Mouse (Mus musculus): ENCODE results near the gene Ces1b. TPM values are rescaled to one million over a fixed set of nuclear protein-coding genes. Genes with fewer than 3 reads are reported as not detected.

The Ces1b gene
- total RNA-seq (2021): not detected
- long read RNA-seq, experiment 1: 0 reads
- long read RNA-seq, experiment 2: 0 reads

DNA sequence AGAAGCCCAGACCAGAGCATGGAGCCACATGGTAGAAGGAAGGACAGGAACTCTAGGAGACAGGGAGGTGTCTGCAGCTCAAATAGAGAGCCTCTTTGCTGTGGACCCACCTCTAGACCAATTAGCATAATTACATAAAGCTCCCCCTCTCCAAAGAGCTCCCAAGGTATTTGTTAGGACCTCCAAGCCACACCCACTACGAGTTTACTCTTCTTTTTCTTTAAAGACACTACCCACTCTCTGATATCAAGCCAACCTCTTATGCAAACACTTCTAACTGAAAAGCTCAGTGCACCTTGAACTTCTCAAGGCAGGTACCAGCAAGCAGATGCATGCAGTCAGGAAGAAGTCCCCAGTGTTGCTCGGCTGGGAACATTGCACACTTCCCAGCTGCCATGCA, at the start of gene Ces1b:
Gene Ces1b (minus strand): TSS at position 131 of the 400 bp plus-strand sequence.
- no peak for TF ChIP-seq CTCF (IDR thresholded peaks at IDR 0.05)
- DNase-seq (ENCODE audit: extremely low spot score in 1 of 2, low spot score in 2 of 2): no peak
- H3K4me3 ChIP-seq: no peak within 1 kb of the TSS
- intact Hi-C loops (cut with DNase I): no loop called here
- H3K27ac ChIP-seq: no peak within 1 kb of the TSS

GRCm38 (mm10) chr8:93126476-93126875, 46.7 kb upstream of the Ces1b start:
- no peak for DNase-seq (ENCODE audit: extremely low spot score in 1 of 2, low spot score in 2 of 2)
- no peak overlapping the region for H3K27ac ChIP-seq
- TF ChIP-seq CTCF (IDR thresholded peaks at IDR 0.05): no peak
- no peak overlapping the region for H3K4me3 ChIP-seq
- intact Hi-C loops (cut with DNase I): no loop called here

DNA sequence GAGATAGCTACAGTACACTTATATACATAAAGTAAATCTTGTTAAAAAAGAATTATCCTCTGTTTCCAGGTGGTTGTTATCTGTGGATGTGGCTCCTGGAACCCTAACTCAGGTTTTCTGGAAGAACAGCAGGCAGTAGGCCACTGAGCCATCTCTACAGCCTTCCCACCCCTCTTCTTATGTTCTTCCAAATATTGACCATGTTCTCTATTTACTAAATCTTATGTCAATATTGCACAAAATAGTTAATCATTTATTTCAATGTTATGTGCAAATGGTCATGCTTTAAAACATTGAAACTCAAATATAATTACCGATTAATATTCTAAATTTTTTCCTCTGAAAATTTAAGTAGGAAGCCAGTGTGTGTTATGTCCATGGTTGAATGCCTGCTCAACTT, 42.2 kb upstream of the Ces1b start:
- intact Hi-C loops (cut with DNase I): no loop called here
- no peak for TF ChIP-seq CTCF (IDR thresholded peaks at IDR 0.05)
- no peak for DNase-seq (ENCODE audit: extremely low spot score in 1 of 2, low spot score in 2 of 2)
- no peak overlapping the region for H3K27ac ChIP-seq
- H3K4me3 ChIP-seq: no peak overlapping the region

DNA sequence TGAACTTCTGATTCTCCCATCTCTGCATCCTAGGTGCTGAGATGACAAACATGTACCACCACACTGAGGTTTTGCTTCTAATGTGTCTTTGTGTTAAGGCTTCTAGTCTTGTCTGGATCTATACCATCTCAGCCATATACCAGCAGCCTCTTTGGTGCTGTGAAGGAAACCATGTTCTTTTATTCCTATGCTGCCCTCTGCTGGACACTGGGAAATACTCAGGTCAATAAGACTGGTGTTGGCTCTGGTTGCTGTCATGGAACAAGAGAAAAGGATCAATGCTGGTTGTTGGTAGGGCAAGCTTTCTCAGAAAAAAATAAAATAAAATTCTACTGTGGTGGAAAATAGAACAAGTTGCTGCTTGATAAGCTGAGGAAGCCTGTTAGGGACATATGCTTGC, 15.6 kb upstream of the Ces1b start:
- H3K4me3 ChIP-seq: no peak overlapping the region
- peak; percentile 10 to 37 for DNase-seq (ENCODE audit: extremely low spot score in 1 of 2, low spot score in 2 of 2)
- peak; percentile 61 for TF ChIP-seq CTCF (IDR thresholded peaks at IDR 0.05)
- H3K27ac ChIP-seq: no peak overlapping the region
- intact Hi-C loops (cut with DNase I): loop anchor here (1.0 to 10.0 kb wide), 3 partner anchors 37 to 281 kb away; no protein-coding TSS in a partner anchor

DNA sequence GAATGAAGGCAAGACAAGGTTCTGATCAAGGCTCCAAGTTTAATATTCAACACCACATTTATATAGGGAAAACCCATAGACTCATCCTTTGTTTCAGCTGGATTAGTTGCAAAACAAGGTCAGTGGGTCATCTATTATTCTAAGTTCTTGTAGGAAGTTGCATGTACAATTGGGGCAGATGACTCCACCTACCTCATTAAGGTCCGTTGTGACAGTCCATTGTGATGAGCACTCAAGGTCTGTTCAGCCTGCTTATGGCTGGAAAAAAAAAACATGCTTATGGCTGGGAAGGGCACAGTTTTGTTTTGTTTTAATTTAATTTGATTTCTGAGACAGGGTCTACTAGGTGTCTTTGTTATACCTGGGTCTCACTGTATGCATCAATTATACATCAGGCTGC, 11.5 kb upstream of the Ces1b start:
- intact Hi-C loops (cut with DNase I): loop anchor here (10.0 kb wide), 1 partner anchor 277 kb away; no protein-coding TSS in a partner anchor
- DNase-seq (ENCODE audit: extremely low spot score in 1 of 2, low spot score in 2 of 2): no peak
- Histone ChIP-seq H3K4me3 (no peak overlapping the region), H3K27ac (no peak overlapping the region)
- TF ChIP-seq CTCF (IDR thresholded peaks at IDR 0.05): no peak

GRCm38 (mm10) chr8:93088686-93089122, 8.9 kb upstream of the Ces1b start:
- no peak overlapping the region for H3K4me3 ChIP-seq
- H3K27ac ChIP-seq: no peak overlapping the region
- intact Hi-C loops (cut with DNase I): no loop called here
- DNase-seq (ENCODE audit: extremely low spot score in 1 of 2, low spot score in 2 of 2): no peak
- TF ChIP-seq CTCF (IDR thresholded peaks at IDR 0.05): no peak

DNA sequence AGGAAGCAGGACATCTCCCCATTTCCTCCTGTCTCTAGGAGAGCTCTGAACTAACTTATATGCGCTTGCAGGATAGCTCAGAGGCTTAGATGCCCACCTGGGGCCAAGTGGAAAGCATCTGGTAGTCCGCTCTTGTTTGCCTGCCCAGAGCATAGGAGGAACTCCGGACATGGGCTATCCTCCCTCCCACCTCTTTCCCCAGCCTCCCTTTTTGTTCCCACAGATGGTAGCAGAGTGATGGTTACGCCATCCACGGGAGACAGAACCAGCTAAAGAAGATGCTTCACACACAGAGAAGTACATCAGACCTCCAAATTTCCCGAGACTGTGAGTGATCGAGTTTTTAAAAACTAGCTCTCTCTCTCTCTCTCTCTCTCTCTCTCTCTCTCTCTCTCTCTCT, 8.4 kb upstream of the Ces1b start:
- no peak overlapping the region for H3K27ac ChIP-seq
- intact Hi-C loops (cut with DNase I): no loop called here
- no peak overlapping the region for H3K4me3 ChIP-seq
- DNase-seq (ENCODE audit: extremely low spot score in 1 of 2, low spot score in 2 of 2): no peak
- no peak for TF ChIP-seq CTCF (IDR thresholded peaks at IDR 0.05)

DNA sequence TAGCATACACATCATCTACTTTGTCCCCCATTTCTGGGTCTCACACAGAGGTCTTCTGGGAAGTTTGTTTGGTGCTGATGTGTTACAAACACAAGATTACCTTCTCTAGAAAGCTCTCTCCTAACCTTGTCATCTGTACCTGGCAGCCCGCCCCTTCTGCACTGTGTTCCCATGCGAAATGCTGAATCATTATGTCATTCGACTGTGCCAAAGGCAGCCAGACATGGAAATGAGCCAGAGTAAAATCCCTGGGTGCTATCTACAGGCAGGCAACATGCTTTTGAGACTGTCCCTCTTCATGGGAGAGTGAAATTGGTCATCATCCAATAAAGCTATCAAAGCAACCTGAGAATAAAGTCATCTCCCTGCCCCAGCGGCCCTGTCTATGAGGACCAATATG, 4.6 kb downstream of the Ces1b start:
- Histone ChIP-seq H3K27ac (no peak overlapping the region), H3K4me3 (no peak overlapping the region)
- DNase-seq (ENCODE audit: extremely low spot score in 1 of 2, low spot score in 2 of 2): no peak
- intact Hi-C loops (cut with DNase I): no loop called here
- no peak for TF ChIP-seq CTCF (IDR thresholded peaks at IDR 0.05)

- intact Hi-C loops (cut with DNase I): no loop called here
- DNase-seq (ENCODE audit: extremely low spot score in 1 of 2, low spot score in 2 of 2): no peak
- no peak for TF ChIP-seq CTCF (IDR thresholded peaks at IDR 0.05)
- H3K27ac ChIP-seq: no peak overlapping the region
- no peak overlapping the region for H3K4me3 ChIP-seq
These were observed 16.2 kb downstream of the Ces1b start for GRCm38 (mm10) chr8:93063416-93064117.

DNA sequence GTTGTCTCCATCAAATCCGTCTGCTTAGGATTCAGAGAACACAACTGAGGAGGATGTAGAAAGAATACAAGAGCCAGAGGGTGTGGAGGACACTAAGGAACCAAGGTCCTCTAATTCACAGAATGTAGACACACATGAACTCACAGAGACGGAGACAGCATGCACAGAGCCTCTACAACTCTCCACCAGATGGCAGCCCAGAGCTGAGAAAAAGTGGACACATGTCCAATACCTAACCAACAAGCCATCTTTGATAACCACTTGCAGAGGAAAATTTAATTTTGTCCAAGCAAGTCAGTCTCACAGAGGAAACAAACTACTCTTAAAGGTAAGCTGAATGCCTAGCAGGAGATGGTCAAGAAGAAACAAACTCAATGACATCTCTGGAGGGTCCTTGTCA, 20.6 kb downstream of the Ces1b start:
- peak; percentile 77 for TF ChIP-seq CTCF (IDR thresholded peaks at IDR 0.05)
- Histone ChIP-seq H3K4me3 (no peak overlapping the region), H3K27ac (no peak overlapping the region)
- intact Hi-C loops (cut with DNase I): loop anchor here (2.0 to 10.0 kb wide), 5 partner anchors 36 to 436 kb away; no protein-coding TSS in a partner anchor
- DNase-seq (ENCODE audit: extremely low spot score in 1 of 2, low spot score in 2 of 2): peak; percentile 53 to 72

- no peak overlapping the region for H3K27ac ChIP-seq
- no peak overlapping the region for H3K4me3 ChIP-seq
- DNase-seq (ENCODE audit: extremely low spot score in 1 of 2, low spot score in 2 of 2): no peak
- intact Hi-C loops (cut with DNase I): loop anchor here (10.0 kb wide), 1 partner anchor 440 kb away; no protein-coding TSS in a partner anchor
- TF ChIP-seq CTCF (IDR thresholded peaks at IDR 0.05): no peak
These were observed 24.6 kb downstream of the Ces1b start for GRCm38 (mm10) chr8:93055238-93055637.

- Histone ChIP-seq H3K27ac (peak overlapping the region; percentile 53; the same call in 1 of the 2 replicates), H3K4me3 (no peak overlapping the region)
- intact Hi-C loops (cut with DNase I): loop anchor here (5.0 kb wide), 1 partner anchor 36 kb away; no protein-coding TSS in a partner anchor
- no peak for DNase-seq (ENCODE audit: extremely low spot score in 1 of 2, low spot score in 2 of 2)
- TF ChIP-seq CTCF (IDR thresholded peaks at IDR 0.05): peak; percentile 23
These were observed 31.1 kb downstream of the Ces1b start for GRCm38 (mm10) chr8:93048510-93049416.
